Mouse (Mus musculus) ES-Bruce4 (cell line): ENCODE data around the gene Camta1.

Experiments used
- CTCF ChIP-seq: IDR thresholded peaks from one replicate; pipeline ENCODE4 v1.8.1; 2011; ENCODE audit warnings: low read depth, low read length
- EP300 ChIP-seq: IDR thresholded peaks from 2 replicates; pipeline ENCODE4 v1.6.1; 2011; ENCODE audit warnings: low read depth, low read length; ENCODE audit not compliant: insufficient read depth
- POLR2A ChIP-seq: IDR thresholded peaks from one replicate; pipeline ENCODE4 v1.8.1; 2011; ENCODE audit warnings: low read length; ENCODE audit not compliant: insufficient read depth

GRCm38 (mm10) chr4:151037800-151038199, 823.9 kb downstream of the Camta1 start:
- TF ChIP-seq CTCF (no peak), POLR2A (no peak), EP300 (no peak)
